Mouse (Mus musculus): Measurements from ENCODE around the gene Tcea2. TPM values are rescaled to one million over a fixed set of nuclear protein-coding genes. Genes with fewer than 3 reads are reported as not detected.

Gene Tcea2
- polyA plus RNA-seq, 2 experiments, result 1.8 to 3.4 TPM

DNA sequence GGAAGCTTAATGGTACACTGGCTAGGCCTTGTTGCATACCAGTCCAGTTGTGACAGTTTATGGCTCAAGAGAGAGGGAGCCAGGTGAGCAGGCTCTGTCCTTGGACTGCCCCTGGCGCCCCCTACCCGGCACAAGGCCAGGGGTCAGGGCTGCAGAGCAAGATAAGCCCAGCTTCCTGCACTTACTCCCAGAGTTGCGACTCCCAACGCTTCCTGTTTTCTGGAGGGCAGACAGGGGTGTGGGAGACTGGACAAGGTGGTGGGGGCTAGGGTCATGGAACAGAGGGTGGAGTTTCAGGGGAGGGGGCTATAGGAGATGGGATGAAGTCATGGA is 16.8 kb upstream of the Tcea2 start:
- peaks cover 0 to 7% of the 10 kb centered on the region in 2 experiments; a peak in 1 of 4 replicates for H3K4me1 ChIP-seq (replicated peaks; ENCODE audit: control insufficient read depth in 2 of 2, insufficient read depth in 2 of 2, low read length in 1 of 2)
- no peak overlapping the region for H3K4me2 ChIP-seq (ENCODE audit: low read depth)
- H3K36me3 ChIP-seq (replicated peaks; ENCODE audit: control insufficient read depth, insufficient read depth, low read depth), result no peaks in the 10 kb centered on the region
- H3K4me3 ChIP-seq (ENCODE audit: insufficient read depth in 1 of 2, low read depth in 2 of 2, low read length in 2 of 2), result no peak overlapping the region
- H3K27me3 ChIP-seq (ENCODE audit: control insufficient read depth, insufficient read depth, low read length), result no peaks in the 10 kb centered on the region
- 5% methylated on average over 4 of the region's 4 CpGs for WGBS (ENCODE audit: insufficient replicate concordance)
- no peak overlapping the region for H3K27ac ChIP-seq
- DNase-seq (ENCODE audit: low read depth in 3 of 3, low spot score in 3 of 3), result no peak
- H3K9me3 ChIP-seq (ENCODE audit: control insufficient read depth, low read length), result no peaks in the 10 kb centered on the region
- H3K9ac ChIP-seq (replicated peaks), result no peak overlapping the region
- ATAC-seq (ENCODE audit: insufficient read depth), result no peak
- no peak for TF ChIP-seq CTCF (IDR thresholded peaks at IDR 0.05; ENCODE audit: low read depth)
- TF ChIP-seq EP300 (IDR thresholded peaks at IDR 0.05; ENCODE audit: low read depth), result no peak

DNA sequence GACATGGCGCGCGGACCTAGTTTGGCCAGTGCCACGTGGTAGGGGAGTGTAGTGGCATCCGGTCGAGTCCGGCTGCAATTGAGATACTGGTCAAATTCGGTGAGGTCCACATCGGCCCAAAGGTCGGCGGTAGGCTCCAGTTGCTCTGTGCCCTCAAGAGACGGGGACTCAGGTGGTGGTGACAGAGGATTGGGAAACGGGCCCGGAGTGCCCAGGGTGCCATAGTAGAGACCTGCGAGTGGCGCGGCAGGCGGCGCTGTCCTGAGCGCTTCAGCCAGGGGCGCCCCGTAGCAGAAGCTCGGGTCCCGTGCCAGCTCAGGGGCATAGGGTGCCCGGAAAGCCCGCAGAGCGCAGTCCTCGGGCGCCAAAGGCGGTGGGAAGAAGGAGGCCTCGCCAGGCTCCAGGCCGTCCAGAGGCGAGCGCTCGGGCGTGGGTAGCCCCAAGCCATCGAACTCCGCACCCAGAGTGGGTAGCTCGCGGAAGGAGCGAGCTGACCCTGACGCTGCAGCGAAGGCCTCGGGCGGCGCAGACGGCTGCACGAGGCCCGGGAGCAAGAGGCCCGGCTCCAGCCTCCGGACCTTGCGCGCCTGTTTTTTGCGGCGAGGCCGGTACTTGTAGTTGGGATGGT is 9.7 kb upstream of the Tcea2 start:
- Histone ChIP-seq H3K36me3 (replicated peaks; ENCODE audit: control insufficient read depth, insufficient read depth, low read depth) (no peaks in the 10 kb centered on the region), H3K9ac (replicated peaks) (no peak overlapping the region), H3K4me2 (ENCODE audit: low read depth) (peak overlapping the region; percentile 24), H3K4me3 (ENCODE audit: insufficient read depth in 1 of 2, low read depth in 2 of 2, low read length in 2 of 2) (peak overlapping the region; percentile 15 to 37), H3K27me3 (ENCODE audit: control insufficient read depth, insufficient read depth, low read length) (peaks cover 45% of the 10 kb centered on the region), H3K27ac (no peak overlapping the region), H3K4me1 (replicated peaks; ENCODE audit: control insufficient read depth in 2 of 2, insufficient read depth in 2 of 2, low read length in 1 of 2) (no peaks in the 10 kb centered on the region), H3K9me3 (ENCODE audit: control insufficient read depth, low read length) (no peaks in the 10 kb centered on the region)
- no peak for TF ChIP-seq EP300 (IDR thresholded peaks at IDR 0.05; ENCODE audit: low read depth)
- no peak for TF ChIP-seq CTCF (IDR thresholded peaks at IDR 0.05; ENCODE audit: low read depth)
- WGBS (ENCODE audit: insufficient replicate concordance), result 5% methylated on average over 55 of the region's 56 CpGs
- no peak for DNase-seq (ENCODE audit: low read depth in 3 of 3, low spot score in 3 of 3)
- ATAC-seq (ENCODE audit: insufficient read depth), result no peak

DNA sequence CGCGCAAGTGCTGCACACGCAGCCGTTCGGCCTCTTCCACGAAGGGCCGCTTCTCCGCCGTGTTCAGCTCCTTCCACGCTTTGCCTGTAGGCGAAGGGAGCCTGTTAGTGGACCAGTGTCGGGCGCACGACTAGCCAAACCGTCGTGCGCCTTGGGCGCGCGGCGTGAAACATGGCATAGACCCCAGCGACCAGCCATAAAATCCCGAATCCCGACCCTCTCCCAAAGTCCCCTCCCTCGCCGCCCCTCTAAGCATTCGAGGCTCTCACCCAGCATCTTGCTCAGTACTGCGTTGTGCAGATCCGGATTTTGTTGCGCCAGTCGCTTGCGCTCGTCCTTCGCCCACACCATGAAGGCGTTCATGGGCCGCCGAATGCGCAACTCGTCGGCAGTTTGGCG is 9.2 kb upstream of the Tcea2 start:
- Histone ChIP-seq H3K4me1 (replicated peaks; ENCODE audit: control insufficient read depth in 2 of 2, insufficient read depth in 2 of 2, low read length in 1 of 2) (peaks cover 0 to 4% of the 10 kb centered on the region in 2 experiments; a peak in 3 of 4 replicates), H3K36me3 (replicated peaks; ENCODE audit: control insufficient read depth, insufficient read depth, low read depth) (no peaks in the 10 kb centered on the region), H3K9ac (replicated peaks) (no peak overlapping the region), H3K27ac (no peak overlapping the region), H3K4me2 (ENCODE audit: low read depth) (peak overlapping the region; percentile 24), H3K27me3 (ENCODE audit: control insufficient read depth, insufficient read depth, low read length) (peaks cover 45% of the 10 kb centered on the region), H3K9me3 (ENCODE audit: control insufficient read depth, low read length) (no peaks in the 10 kb centered on the region), H3K4me3 (ENCODE audit: insufficient read depth in 1 of 2, low read depth in 2 of 2, low read length in 2 of 2) (peak overlapping the region; percentile 15 to 37)
- TF ChIP-seq CTCF (IDR thresholded peaks at IDR 0.05; ENCODE audit: low read depth), result no peak
- no peak for TF ChIP-seq EP300 (IDR thresholded peaks at IDR 0.05; ENCODE audit: low read depth)
- DNase-seq (ENCODE audit: low read depth in 3 of 3, low spot score in 3 of 3), result no peak
- 2% methylated on average over 41 of the region's 41 CpGs for WGBS (ENCODE audit: insufficient replicate concordance)
- no peak for ATAC-seq (ENCODE audit: insufficient read depth)

DNA sequence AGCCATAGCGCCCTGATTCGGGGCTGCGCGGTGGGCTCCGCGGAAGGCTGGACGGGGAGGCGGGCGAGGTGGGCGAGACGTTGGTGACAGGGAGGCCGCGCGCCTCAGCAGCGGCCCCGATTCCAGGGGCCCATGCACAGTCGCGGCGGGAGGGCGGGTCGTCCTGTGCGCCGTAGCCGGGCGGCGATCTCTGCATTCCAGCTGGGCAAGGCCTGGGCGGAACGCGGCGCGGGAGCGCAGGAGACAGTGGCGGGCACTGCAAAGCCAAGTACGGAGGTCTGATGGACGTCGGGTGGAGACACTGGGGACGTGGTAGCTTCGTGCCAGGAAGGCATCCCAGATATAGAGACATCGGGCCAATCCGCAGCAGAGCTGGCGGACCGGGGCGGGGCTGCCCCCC is 8.8 kb upstream of the Tcea2 start, which contains the start of gene Sox18:
TSS of gene Sox18 (minus strand) at position 315 of the 400 bp plus-strand sequence.
- no peaks in the 10 kb centered on the region for H3K36me3 ChIP-seq (replicated peaks; ENCODE audit: control insufficient read depth, insufficient read depth, low read depth)

DNA sequence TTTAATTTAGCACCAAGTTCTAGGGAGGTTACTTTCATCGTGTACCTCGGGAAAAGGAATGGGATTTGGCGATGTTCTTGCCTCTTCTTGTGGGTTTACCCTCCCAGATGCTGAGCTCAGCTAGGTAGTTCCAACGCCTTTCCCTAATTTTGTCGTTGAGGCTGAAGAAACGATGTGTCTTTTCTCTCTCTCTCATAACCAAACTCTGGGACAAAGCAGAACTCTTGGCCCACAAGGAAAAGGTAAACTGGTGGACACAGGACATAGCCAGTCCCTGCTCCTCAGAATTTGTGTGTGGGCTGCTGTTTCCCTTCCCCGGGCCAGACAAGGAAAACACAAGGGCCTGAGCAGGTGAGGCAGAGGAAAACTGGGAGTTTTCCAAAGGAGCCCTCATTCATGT is 8.1 kb upstream of the Tcea2 start:
- DNase-seq (ENCODE audit: low read depth in 3 of 3, low spot score in 3 of 3) (no peak), ATAC-seq (ENCODE audit: insufficient read depth) (no peak)
- Histone ChIP-seq H3K9me3 (ENCODE audit: control insufficient read depth, low read length) (no peaks in the 10 kb centered on the region), H3K27me3 (ENCODE audit: control insufficient read depth, insufficient read depth, low read length) (peaks cover 45% of the 10 kb centered on the region), H3K4me3 (ENCODE audit: insufficient read depth in 1 of 2, low read depth in 2 of 2, low read length in 2 of 2) (no peak overlapping the region), H3K4me1 (replicated peaks; ENCODE audit: control insufficient read depth in 2 of 2, insufficient read depth in 2 of 2, low read length in 1 of 2) (peaks cover 0 to 4% of the 10 kb centered on the region in 2 experiments; a peak in 3 of 4 replicates), H3K4me2 (ENCODE audit: low read depth) (no peak overlapping the region), H3K9ac (replicated peaks) (no peak overlapping the region), H3K27ac (no peak overlapping the region), H3K36me3 (replicated peaks; ENCODE audit: control insufficient read depth, insufficient read depth, low read depth) (no peaks in the 10 kb centered on the region)
- 32% methylated on average over 7 of the region's 7 CpGs for WGBS (ENCODE audit: insufficient replicate concordance)
- TF ChIP-seq EP300 (IDR thresholded peaks at IDR 0.05; ENCODE audit: low read depth), result no peak
- TF ChIP-seq CTCF (IDR thresholded peaks at IDR 0.05; ENCODE audit: low read depth), result no peak

More for the DNA sequence above, 8.8 kb upstream of the Tcea2 start, which contains the start of gene Sox18:
- DNase-seq (ENCODE audit: low read depth in 3 of 3, low spot score in 3 of 3), result no peak
- Histone ChIP-seq H3K4me2 (ENCODE audit: low read depth) (peak within 1 kb of the TSS; percentile 24), H3K27ac (no peak within 1 kb of the TSS), H3K27me3 (ENCODE audit: control insufficient read depth, insufficient read depth, low read length) (peaks cover 45% of the 10 kb centered on the region), H3K4me1 (replicated peaks; ENCODE audit: control insufficient read depth in 2 of 2, insufficient read depth in 2 of 2, low read length in 1 of 2) (peaks cover 0 to 4% of the 10 kb centered on the region in 2 experiments; a peak in 3 of 4 replicates), H3K4me3 (ENCODE audit: insufficient read depth in 1 of 2, low read depth in 2 of 2, low read length in 2 of 2) (peak within 1 kb of the TSS; percentile 15 to 37), H3K9ac (replicated peaks) (no peak within 1 kb of the TSS), H3K9me3 (ENCODE audit: control insufficient read depth, low read length) (no peaks in the 10 kb centered on the region)
- WGBS (ENCODE audit: insufficient replicate concordance), result under 1% methylated on average over 43 of the region's 43 CpGs
- ATAC-seq (ENCODE audit: insufficient read depth), result no peak
- no peak for TF ChIP-seq CTCF (IDR thresholded peaks at IDR 0.05; ENCODE audit: low read depth)
- no peak for TF ChIP-seq EP300 (IDR thresholded peaks at IDR 0.05; ENCODE audit: low read depth)

All from liver, embryonic 14.5 days (tissue).